Mouse (Mus musculus) hindbrain, embryonic 13.5 days (tissue): Measurements from ENCODE around the gene Tcf7l1. TPM values are rescaled to one million over a fixed set of nuclear protein-coding genes. Genes with fewer than 3 reads are reported as not detected.

Experiments used
- ATAC-seq: fragments of 200-750 bp; cut with Nextera tagmentation; 2 replicates; pipeline ENCODE4 v1.8.0; 2017; ENCODE audit warnings: moderate TSS enrichment; ENCODE audit not compliant: low FRiP score
- H3K27ac ChIP-seq: fragments of 300-500 bp; sonication (generic); 2 replicates; pipeline ENCODE4 v1.5.1; 2015; ENCODE audit warnings: inconsistent platforms, mild to moderate bottlenecking, moderate library complexity
- H3K27me3 ChIP-seq: fragments of 300-500 bp; sonication (generic); 2 replicates; pipeline ENCODE4 v1.6.1; 2015; ENCODE audit warnings: mild to moderate bottlenecking, inconsistent platforms
- H3K36me3 ChIP-seq: fragments of 300-500 bp; sonication (generic); 2 replicates; pipeline ENCODE4 v1.6.1; 2015; ENCODE audit warnings: mild to moderate bottlenecking, inconsistent platforms
- H3K4me1 ChIP-seq: fragments of 300-500 bp; sonication (generic); replicated peaks from 2 replicates; pipeline ENCODE4 v1.6.1; 2015; ENCODE audit warnings: inconsistent platforms
- H3K4me2 ChIP-seq: fragments of 300-500 bp; sonication (generic); 2 replicates; pipeline ENCODE4 v1.6.1; 2015; ENCODE audit warnings: inconsistent platforms, mild to moderate bottlenecking, moderate library complexity
- H3K4me3 ChIP-seq: fragments of 300-500 bp; sonication (generic); 2 replicates; pipeline ENCODE4 v1.5.1; 2015; ENCODE audit warnings: mild to moderate bottlenecking, inconsistent platforms
- H3K9ac ChIP-seq: fragments of 300-500 bp; sonication (generic); 2 replicates; pipeline ENCODE4 v1.6.1; 2015; ENCODE audit warnings: mild to moderate bottlenecking, inconsistent platforms
- H3K9me3 ChIP-seq: fragments of 300-500 bp; sonication (generic); 2 replicates; pipeline ENCODE4 v1.6.1; 2016; ENCODE audit warnings: inconsistent platforms
- WGBS: fragments of 180-500 bp; shearing (Covaris S2); methylation state at CpG from one replicate; pipeline ENCODE4 v1.1.7; 2015; 5-methylcytosine and 5-hydroxymethylcytosine counted together
- polyA plus RNA-seq: library from polyadenylated mRNA; unstranded; fragments of >200 nt; fragmentation: Nextera tagmentation; extraction: Ambion mirVana; gene quantifications from 2 replicates; pipeline ENCODE4 v1.2.1, GENCODE M21; 2015

Gene Tcf7l1
- polyA plus RNA-seq, 1 experiment from 2014 or later, result 7.4 TPM

GRCm38 (mm10) chr6:72647383-72647820, 141.7 kb downstream of the Tcf7l1 start:
- no peak overlapping the region for H3K9ac ChIP-seq
- peaks cover 13% of the 10 kb centered on the region; the same call in 1 of the 2 replicates for H3K4me1 ChIP-seq
- H3K4me2 ChIP-seq, result no peak overlapping the region
- no peak overlapping the region for H3K4me3 ChIP-seq
- no peak overlapping the region for H3K27ac ChIP-seq
- 69% methylated on average over 10 of the region's 10 CpGs for WGBS
- ATAC-seq, result peak; percentile 71
- no peaks in the 10 kb centered on the region for H3K36me3 ChIP-seq
- no peaks in the 10 kb centered on the region for H3K27me3 ChIP-seq
- H3K9me3 ChIP-seq, result no peaks in the 10 kb centered on the region

- WGBS, result 73% methylated on average over 7 of the region's 7 CpGs
- Histone ChIP-seq H3K27me3 (no peaks in the 10 kb centered on the region), H3K4me1 (peaks cover 9% of the 10 kb centered on the region; the same call in 1 of the 2 replicates), H3K27ac (no peak overlapping the region), H3K36me3 (no peaks in the 10 kb centered on the region), H3K9me3 (no peaks in the 10 kb centered on the region), H3K4me2 (no peak overlapping the region), H3K9ac (no peak overlapping the region), H3K4me3 (no peak overlapping the region)
- no peak for ATAC-seq
These were observed 143.7 kb downstream of the Tcf7l1 start for GRCm38 (mm10) chr6:72645364-72645763.

GRCm38 (mm10) chr6:72644576-72644975, 144.5 kb downstream of the Tcf7l1 start:
- no peaks in the 10 kb centered on the region for H3K27me3 ChIP-seq
- no peak overlapping the region for H3K27ac ChIP-seq
- no peak overlapping the region for H3K4me2 ChIP-seq
- no peaks in the 10 kb centered on the region for H3K36me3 ChIP-seq
- H3K9me3 ChIP-seq, result no peaks in the 10 kb centered on the region
- WGBS, result 89% methylated on average over 4 of the region's 4 CpGs
- no peak overlapping the region for H3K4me3 ChIP-seq
- ATAC-seq, result no peak
- peaks cover 7% of the 10 kb centered on the region; the same call in 1 of the 2 replicates for H3K4me1 ChIP-seq
- H3K9ac ChIP-seq, result no peak overlapping the region

- WGBS, result 86% methylated on average over 18 of the region's 18 CpGs
- Histone ChIP-seq H3K27ac (no peak overlapping the region), H3K4me3 (no peak overlapping the region), H3K4me2 (no peak overlapping the region), H3K36me3 (no peaks in the 10 kb centered on the region), H3K9ac (no peak overlapping the region), H3K4me1 (no peaks in the 10 kb centered on the region), H3K9me3 (no peaks in the 10 kb centered on the region), H3K27me3 (no peaks in the 10 kb centered on the region)
- ATAC-seq, result no peak
These were observed 147.7 kb downstream of the Tcf7l1 start for GRCm38 (mm10) chr6:72641218-72641954.

GRCm38 (mm10) chr6:72636940-72637339, 152.1 kb downstream of the Tcf7l1 start:
- H3K4me3 ChIP-seq, result no peak overlapping the region

GRCm38 (mm10) chr6:72635760-72636431, 153.2 kb downstream of the Tcf7l1 start:
- Histone ChIP-seq H3K27me3 (no peaks in the 10 kb centered on the region), H3K4me3 (no peak overlapping the region)
- peak; percentile 37; the same call in 1 of the 2 replicates for ATAC-seq

More at GRCm38 (mm10) chr6:72636940-72637339, 152.1 kb downstream of the Tcf7l1 start:
- 0 out of 2 replicates have a peak, but pooled peaks cover 2% of the 10 kb centered on the region for H3K4me1 ChIP-seq
- ATAC-seq, result no peak
- H3K9me3 ChIP-seq, result no peaks in the 10 kb centered on the region
- no peaks in the 10 kb centered on the region for H3K36me3 ChIP-seq
- no peak overlapping the region for H3K27ac ChIP-seq
- no peak overlapping the region for H3K9ac ChIP-seq
- H3K27me3 ChIP-seq, result no peaks in the 10 kb centered on the region
- WGBS, result 87% methylated on average over 3 of the region's 3 CpGs
- H3K4me2 ChIP-seq, result no peak overlapping the region

GRCm38 (mm10) chr6:72634311-72634710, 154.7 kb downstream of the Tcf7l1 start:
- Histone ChIP-seq H3K4me3 (no peak overlapping the region), H3K9me3 (no peaks in the 10 kb centered on the region), H3K27me3 (no peaks in the 10 kb centered on the region), H3K4me1 (0 out of 2 replicates have a peak, but pooled peaks cover 2% of the 10 kb centered on the region), H3K4me2 (no peak overlapping the region), H3K9ac (0 out of 2 replicates have a peak overlapping the region, but pooled peaks have one; percentile 35), H3K36me3 (peaks cover 5% of the 10 kb centered on the region; the same call in 1 of the 2 replicates), H3K27ac (no peak overlapping the region)
- ATAC-seq, result no peak
- WGBS, result 71% methylated on average over 9 of the region's 10 CpGs

More at GRCm38 (mm10) chr6:72635760-72636431, 153.2 kb downstream of the Tcf7l1 start:
- Histone ChIP-seq H3K9ac (no peak overlapping the region), H3K36me3 (no peaks in the 10 kb centered on the region), H3K4me1 (0 out of 2 replicates have a peak, but pooled peaks cover 2% of the 10 kb centered on the region), H3K4me2 (no peak overlapping the region), H3K9me3 (no peaks in the 10 kb centered on the region), H3K27ac (no peak overlapping the region)
- WGBS, result 48% methylated on average over 12 of the region's 12 CpGs

GRCm38 (mm10) chr6:72631700-72632099, 157.4 kb downstream of the Tcf7l1 start:
- ATAC-seq, result no peak

GRCm38 (mm10) chr6:72630961-72631360, 158.1 kb downstream of the Tcf7l1 start:
- Histone ChIP-seq H3K27me3 (no peaks in the 10 kb centered on the region), H3K4me3 (no peak overlapping the region), H3K4me1 (no peaks in the 10 kb centered on the region), H3K36me3 (peaks cover 5% of the 10 kb centered on the region; the same call in 1 of the 2 replicates), H3K9ac (no peak overlapping the region), H3K27ac (no peak overlapping the region), H3K9me3 (no peaks in the 10 kb centered on the region), H3K4me2 (no peak overlapping the region)
- WGBS, result 91% methylated on average over 14 of the region's 14 CpGs
- no peak for ATAC-seq

More at GRCm38 (mm10) chr6:72631700-72632099, 157.4 kb downstream of the Tcf7l1 start:
- Histone ChIP-seq H3K36me3 (peaks cover 5% of the 10 kb centered on the region; the same call in 1 of the 2 replicates), H3K4me2 (no peak overlapping the region), H3K9ac (peak overlapping the region; percentile 39; the same call in 1 of the 2 replicates), H3K4me1 (0 out of 2 replicates have a peak, but pooled peaks cover 2% of the 10 kb centered on the region), H3K27me3 (no peaks in the 10 kb centered on the region), H3K27ac (no peak overlapping the region), H3K4me3 (no peak overlapping the region), H3K9me3 (no peaks in the 10 kb centered on the region)
- WGBS, result 77% methylated on average over 6 of the region's 6 CpGs

- WGBS, result 100% methylated on average over 2 of the region's 2 CpGs
- Histone ChIP-seq H3K36me3 (peaks cover 5% of the 10 kb centered on the region; the same call in 1 of the 2 replicates), H3K4me2 (no peak overlapping the region), H3K27me3 (no peaks in the 10 kb centered on the region), H3K9me3 (no peaks in the 10 kb centered on the region), H3K9ac (no peak overlapping the region), H3K4me3 (no peak overlapping the region), H3K4me1 (no peaks in the 10 kb centered on the region), H3K27ac (no peak overlapping the region)
- ATAC-seq, result no peak
These were observed 158.7 kb downstream of the Tcf7l1 start for GRCm38 (mm10) chr6:72630370-72630769.

GRCm38 (mm10) chr6:72627276-72627675, 161.8 kb downstream of the Tcf7l1 start:
- Histone ChIP-seq H3K36me3 (peaks cover 5% of the 10 kb centered on the region; the same call in 1 of the 2 replicates), H3K4me3 (no peak overlapping the region), H3K9ac (0 out of 2 replicates have a peak overlapping the region, but pooled peaks have one; percentile 5), H3K27ac (no peak overlapping the region), H3K4me1 (no peaks in the 10 kb centered on the region), H3K27me3 (no peaks in the 10 kb centered on the region), H3K4me2 (no peak overlapping the region), H3K9me3 (no peaks in the 10 kb centered on the region)
- ATAC-seq, result no peak
- 86% methylated on average over 16 of the region's 16 CpGs for WGBS

GRCm38 (mm10) chr6:72626391-72626790, 162.7 kb downstream of the Tcf7l1 start:
- WGBS, result 89% methylated on average over 7 of the region's 7 CpGs
- H3K4me2 ChIP-seq, result no peak overlapping the region
- no peak overlapping the region for H3K9ac ChIP-seq
- H3K4me3 ChIP-seq, result no peak overlapping the region
- H3K27ac ChIP-seq, result no peak overlapping the region
- no peak for ATAC-seq
- H3K27me3 ChIP-seq, result no peaks in the 10 kb centered on the region
- H3K9me3 ChIP-seq, result no peaks in the 10 kb centered on the region
- no peaks in the 10 kb centered on the region for H3K4me1 ChIP-seq
- H3K36me3 ChIP-seq, result peaks cover 5% of the 10 kb centered on the region; the same call in 1 of the 2 replicates
